Mouse (Mus musculus) inflammation-experienced regulatory T-cells, adult 16 weeks (primary cell): ENCODE measurements around the gene Mcoln3. TPM values are rescaled to one million over a fixed set of nuclear protein-coding genes. Genes with fewer than 3 reads are reported as not detected.

Experiments
- polyA plus RNA-seq: library from polyadenylated mRNA; unstranded; fragments of 100-300 nt; shearing (Covaris generic); gene quantifications from one replicate; pipeline ENCODE4 v1.2.1, GENCODE M21; 2017

Gene Mcoln3
- 10.8 TPM for polyA plus RNA-seq

GRCm38 (mm10) chr3:146117258-146117996 is at the start of gene Mcoln3:
Gene Mcoln3 (plus strand): TSS chr3:146117450.

GRCm38 (mm10) chr3:146107921-146108571 is 9.2 kb upstream of the Mcoln3 start, which contains the start of gene Wdr63:
Gene Wdr63 (minus strand): TSS chr3:146108130.

GRCm38 (mm10) chr3:146149156-146150057 is 32.2 kb downstream of the Mcoln3 start, which contains the start of gene Mcoln2:
Gene Mcoln2 (plus strand): TSS chr3:146149833.

Other genes starting within 250 kb of the Mcoln3 start
- gene Bcl10, start 194.6 kb upstream of the Mcoln3 start, polyA plus RNA-seq, result 112 TPM
- gene 2410004B18Rik, start 179.4 kb upstream of the Mcoln3 start, polyA plus RNA-seq, result 29.5 TPM
- gene Syde2, start 129.6 kb upstream of the Mcoln3 start, polyA plus RNA-seq, result 0.24 TPM
- gene Wdr63, start 9.3 kb upstream of the Mcoln3 start, polyA plus RNA-seq, result not detected
- gene Mcoln2, start 32.4 kb downstream of the Mcoln3 start, polyA plus RNA-seq, result 4.0 TPM
- gene Lpar3, start 103.5 kb downstream of the Mcoln3 start, polyA plus RNA-seq, result not detected